Mouse (Mus musculus): ENCODE data around the gene Ggt5. TPM values are rescaled to one million over a fixed set of nuclear protein-coding genes. Genes with fewer than 3 reads are reported as not detected.

Gene Ggt5
- polyA plus RNA-seq, 2 experiments, result 0.27 to 0.65 TPM

DNA sequence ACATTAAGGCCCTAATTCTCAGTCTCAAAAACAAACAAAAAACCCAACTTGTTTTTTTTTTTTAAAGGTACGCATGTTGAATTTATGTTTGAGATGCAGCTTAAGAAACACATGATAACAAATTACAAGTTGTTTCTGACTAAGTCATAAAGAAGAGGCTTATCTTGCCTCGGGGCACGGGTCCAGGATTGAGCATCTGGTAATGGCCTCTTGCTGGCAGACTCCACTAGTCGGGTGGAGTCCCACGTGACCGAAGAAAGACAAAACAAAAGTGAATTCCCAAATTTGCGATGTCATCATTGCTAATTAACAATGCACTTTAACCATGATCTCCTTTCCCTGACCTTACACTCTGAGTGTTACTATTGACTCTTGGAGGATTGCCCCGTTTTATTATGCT, 6.8 kb downstream of the Ggt5 start:
- no peaks in the 10 kb centered on the region for H3K36me3 ChIP-seq (replicated peaks; ENCODE audit: control insufficient read depth, insufficient read depth, low read depth)
- no peak overlapping the region for H3K27ac ChIP-seq
- ATAC-seq (ENCODE audit: insufficient read depth) (no peak), DNase-seq (ENCODE audit: low read depth in 3 of 3, low spot score in 3 of 3) (no peak)
- TF ChIP-seq CTCF (IDR thresholded peaks at IDR 0.05; ENCODE audit: low read depth) (no peak), EP300 (IDR thresholded peaks at IDR 0.05; ENCODE audit: low read depth) (no peak)
- H3K9ac ChIP-seq (replicated peaks), result no peak overlapping the region
- H3K27me3 ChIP-seq (ENCODE audit: control insufficient read depth, insufficient read depth, low read length), result no peaks in the 10 kb centered on the region
- no peaks in the 10 kb centered on the region for H3K9me3 ChIP-seq (ENCODE audit: control insufficient read depth, low read length)
- peaks cover 0 to 3% of the 10 kb centered on the region in 2 experiments; a peak in 1 of 4 replicates for H3K4me1 ChIP-seq (replicated peaks; ENCODE audit: control insufficient read depth in 2 of 2, insufficient read depth in 2 of 2, low read length in 1 of 2)
- H3K4me2 ChIP-seq (ENCODE audit: low read depth), result no peak overlapping the region
- H3K4me3 ChIP-seq (ENCODE audit: insufficient read depth in 1 of 2, low read depth in 2 of 2, low read length in 2 of 2), result no peak overlapping the region
- WGBS (ENCODE audit: insufficient replicate concordance), result 64% methylated on average over 8 of the region's 8 CpGs

- H3K9me3 ChIP-seq (ENCODE audit: control insufficient read depth, low read length), result no peaks in the 10 kb centered on the region
- no peak overlapping the region for H3K4me3 ChIP-seq (ENCODE audit: insufficient read depth in 1 of 2, low read depth in 2 of 2, low read length in 2 of 2)
- TF ChIP-seq CTCF (IDR thresholded peaks at IDR 0.05; ENCODE audit: low read depth), result no peak
- no peak for TF ChIP-seq EP300 (IDR thresholded peaks at IDR 0.05; ENCODE audit: low read depth)
- no peaks in the 10 kb centered on the region for H3K36me3 ChIP-seq (replicated peaks; ENCODE audit: control insufficient read depth, insufficient read depth, low read depth)
- DNase-seq (ENCODE audit: low read depth in 3 of 3, low spot score in 3 of 3) (no peak), ATAC-seq (ENCODE audit: insufficient read depth) (no peak)
- 66% methylated on average over 7 of the region's 7 CpGs for WGBS (ENCODE audit: insufficient replicate concordance)
- no peak overlapping the region for H3K4me2 ChIP-seq (ENCODE audit: low read depth)
- no peaks in the 10 kb centered on the region for H3K4me1 ChIP-seq (replicated peaks; ENCODE audit: control insufficient read depth in 2 of 2, insufficient read depth in 2 of 2, low read length in 1 of 2)
- H3K27ac ChIP-seq, result no peak overlapping the region
- no peak overlapping the region for H3K9ac ChIP-seq (replicated peaks)
- no peaks in the 10 kb centered on the region for H3K27me3 ChIP-seq (ENCODE audit: control insufficient read depth, insufficient read depth, low read length)
These were observed 11.1 kb downstream of the Ggt5 start for GRCm38 (mm10) chr10:75600189-75600730.

GRCm38 (mm10) chr10:75605162-75605846, 16.2 kb downstream of the Ggt5 start:
- Histone ChIP-seq H3K4me2 (ENCODE audit: low read depth) (no peak overlapping the region), H3K9ac (replicated peaks) (no peak overlapping the region), H3K9me3 (ENCODE audit: control insufficient read depth, low read length) (no peaks in the 10 kb centered on the region), H3K4me3 (ENCODE audit: insufficient read depth in 1 of 2, low read depth in 2 of 2, low read length in 2 of 2) (no peak overlapping the region), H3K4me1 (replicated peaks; ENCODE audit: control insufficient read depth in 2 of 2, insufficient read depth in 2 of 2, low read length in 1 of 2) (no peaks in the 10 kb centered on the region), H3K27me3 (ENCODE audit: control insufficient read depth, insufficient read depth, low read length) (no peaks in the 10 kb centered on the region), H3K27ac (no peak overlapping the region), H3K36me3 (replicated peaks; ENCODE audit: control insufficient read depth, insufficient read depth, low read depth) (no peaks in the 10 kb centered on the region)
- 35% methylated on average over 11 of the region's 11 CpGs for WGBS (ENCODE audit: insufficient replicate concordance)
- TF ChIP-seq EP300 (IDR thresholded peaks at IDR 0.05; ENCODE audit: low read depth), result no peak
- TF ChIP-seq CTCF (IDR thresholded peaks at IDR 0.05; ENCODE audit: low read depth), result peak; percentile 65
- ATAC-seq (ENCODE audit: insufficient read depth), result no peak
- no peak for DNase-seq (ENCODE audit: low read depth in 3 of 3, low spot score in 3 of 3)

DNA sequence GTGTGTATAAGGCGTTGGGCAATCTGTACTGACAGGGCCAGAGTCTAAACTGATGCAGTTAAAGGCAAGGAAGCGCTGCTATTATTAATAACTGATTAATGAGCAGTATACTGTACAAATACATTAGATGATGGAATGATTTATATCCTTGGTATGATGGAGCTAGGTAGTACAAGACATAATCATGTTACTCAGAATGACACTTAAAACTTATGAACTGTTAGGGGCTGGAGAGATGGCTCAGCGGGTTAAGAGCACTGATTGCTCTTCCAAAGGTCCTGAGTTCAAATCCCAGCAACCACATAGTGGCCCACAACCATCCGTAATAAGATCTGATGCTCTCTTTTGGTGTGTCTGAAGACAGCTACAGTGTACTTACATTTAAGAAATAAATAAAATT, 18.1 kb downstream of the Ggt5 start:
- WGBS (ENCODE audit: insufficient replicate concordance), result 60% methylated on average over 4 of the region's 4 CpGs
- Histone ChIP-seq H3K4me1 (replicated peaks; ENCODE audit: control insufficient read depth in 2 of 2, insufficient read depth in 2 of 2, low read length in 1 of 2) (no peaks in the 10 kb centered on the region), H3K4me2 (ENCODE audit: low read depth) (no peak overlapping the region), H3K27me3 (ENCODE audit: control insufficient read depth, insufficient read depth, low read length) (no peaks in the 10 kb centered on the region), H3K36me3 (replicated peaks; ENCODE audit: control insufficient read depth, insufficient read depth, low read depth) (no peaks in the 10 kb centered on the region), H3K9me3 (ENCODE audit: control insufficient read depth, low read length) (no peaks in the 10 kb centered on the region), H3K4me3 (ENCODE audit: insufficient read depth in 1 of 2, low read depth in 2 of 2, low read length in 2 of 2) (no peak overlapping the region), H3K27ac (no peak overlapping the region), H3K9ac (replicated peaks) (no peak overlapping the region)
- DNase-seq (ENCODE audit: low read depth in 3 of 3, low spot score in 3 of 3) (no peak), ATAC-seq (ENCODE audit: insufficient read depth) (no peak)
- TF ChIP-seq CTCF (IDR thresholded peaks at IDR 0.05; ENCODE audit: low read depth), result no peak
- no peak for TF ChIP-seq EP300 (IDR thresholded peaks at IDR 0.05; ENCODE audit: low read depth)

DNA sequence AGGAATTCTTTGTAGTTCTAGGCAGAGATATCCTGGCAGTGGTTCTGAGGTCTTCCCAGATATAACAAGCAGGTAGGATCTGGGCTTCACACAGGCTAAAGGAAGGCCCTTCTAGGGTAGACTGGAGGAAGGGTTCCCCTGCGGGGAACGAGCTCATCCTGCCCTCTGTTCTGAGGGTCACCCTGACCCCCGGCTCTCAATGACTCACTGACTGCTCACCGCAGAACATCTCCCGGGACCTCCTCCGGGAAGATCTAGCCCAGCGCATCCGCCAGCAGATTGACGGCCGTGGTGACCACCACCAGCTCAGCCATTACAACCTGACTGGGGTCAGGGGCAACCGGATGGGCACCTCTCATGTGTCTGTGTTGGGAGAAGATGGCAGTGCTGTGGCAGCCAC, 19.8 kb downstream of the Ggt5 start:
- Histone ChIP-seq H3K36me3 (replicated peaks; ENCODE audit: control insufficient read depth, insufficient read depth, low read depth) (no peaks in the 10 kb centered on the region), H3K4me3 (ENCODE audit: insufficient read depth in 1 of 2, low read depth in 2 of 2, low read length in 2 of 2) (no peak overlapping the region), H3K9me3 (ENCODE audit: control insufficient read depth, low read length) (no peaks in the 10 kb centered on the region), H3K27me3 (ENCODE audit: control insufficient read depth, insufficient read depth, low read length) (no peaks in the 10 kb centered on the region), H3K27ac (no peak overlapping the region), H3K4me1 (replicated peaks; ENCODE audit: control insufficient read depth in 2 of 2, insufficient read depth in 2 of 2, low read length in 1 of 2) (no peaks in the 10 kb centered on the region), H3K9ac (replicated peaks) (no peak overlapping the region), H3K4me2 (ENCODE audit: low read depth) (no peak overlapping the region)
- TF ChIP-seq EP300 (IDR thresholded peaks at IDR 0.05; ENCODE audit: low read depth) (no peak), CTCF (IDR thresholded peaks at IDR 0.05; ENCODE audit: low read depth) (no peak)
- no peak for ATAC-seq (ENCODE audit: insufficient read depth)
- 73% methylated on average over 11 of the region's 11 CpGs for WGBS (ENCODE audit: insufficient replicate concordance)
- DNase-seq (ENCODE audit: low read depth in 3 of 3, low spot score in 3 of 3), result no peak
